Mouse (Mus musculus) embryo, embryonic 11.5 days (tissue): Measurements from ENCODE around the gene Olfr448.

ENCODE experiments used
- DNase-seq: peaks from one replicate; pipeline ENCODE4 v3.0.0-alpha.2; 2012; ENCODE audit warnings: low read depth, low spot score

The Olfr448 gene

GRCm38 (mm10) chr6:42890141-42890540 lies at the start of gene Olfr448:
TSS of gene Olfr448 (plus strand) at chr6:42890441.
- no peak for DNase-seq

DNA sequence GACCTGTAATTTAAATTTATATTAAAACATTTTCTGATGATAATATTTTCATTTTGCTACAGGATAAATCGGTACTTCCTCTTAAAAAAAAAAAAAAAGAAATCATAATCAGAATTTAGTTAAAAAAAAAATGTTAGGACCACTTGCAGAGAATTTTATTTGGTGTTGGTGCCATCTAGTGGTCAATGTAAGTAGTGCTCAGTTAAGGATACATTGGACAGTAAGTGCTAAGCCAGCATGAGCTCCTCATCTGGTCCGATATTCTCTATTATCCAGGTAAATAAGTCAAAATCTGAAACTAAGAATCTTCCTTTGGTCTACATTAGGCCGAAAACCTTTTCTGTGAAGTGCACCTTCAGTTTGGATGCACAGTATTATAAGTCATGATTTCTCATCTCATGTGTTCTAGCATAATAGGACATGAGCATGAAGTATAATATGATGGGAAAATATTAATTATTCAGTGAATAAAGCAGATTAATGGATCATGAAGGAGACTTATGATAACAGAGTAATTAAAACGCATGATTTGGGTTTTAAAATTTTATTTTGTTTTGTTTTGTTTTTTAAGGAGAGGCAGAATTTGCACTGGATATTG lies 29.9 kb upstream of the Olfr448 start:
- DNase-seq: peak; percentile 57

DNA sequence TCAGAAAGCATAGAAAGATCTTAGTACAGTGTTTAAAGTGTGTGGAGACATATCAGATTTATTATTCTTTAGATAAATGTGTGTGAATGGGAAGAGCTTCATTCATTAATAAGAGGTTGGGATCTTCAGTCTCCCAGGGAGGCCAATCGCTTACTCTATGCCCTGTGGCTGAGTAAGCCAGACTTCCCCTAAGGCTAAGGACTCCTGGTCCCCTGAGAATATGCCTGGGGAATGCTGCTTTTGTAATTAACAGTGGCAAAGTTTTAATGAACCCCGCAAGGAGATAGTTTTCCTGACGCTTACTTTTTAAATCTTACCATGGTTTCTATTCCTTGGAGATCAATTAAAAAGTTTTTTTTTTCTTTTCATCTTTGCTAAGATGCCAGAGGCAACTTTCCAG lies 20.5 kb upstream of the Olfr448 start:
- DNase-seq: no peak

DNA sequence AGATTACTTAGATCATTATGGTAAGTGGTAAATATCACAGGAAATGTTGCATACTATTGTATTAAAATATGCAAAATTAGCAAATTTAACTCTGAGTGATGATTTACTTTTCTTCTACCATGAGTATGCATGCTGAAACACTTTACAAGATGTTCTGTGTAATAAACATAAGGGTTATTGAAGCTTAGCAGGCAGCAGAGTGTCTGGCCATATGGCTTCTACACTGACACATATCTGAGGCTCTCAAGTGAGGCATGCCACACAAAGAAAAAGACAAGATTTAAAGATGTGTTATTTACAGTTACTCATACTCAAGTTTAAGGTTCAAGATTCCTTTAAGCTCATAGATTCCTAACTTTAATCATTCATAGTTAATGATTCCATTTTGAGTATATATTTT lies 13.9 kb upstream of the Olfr448 start:
- no peak for DNase-seq

- no peak for DNase-seq
Measured at GRCm38 (mm10) chr6:42900345-42900744, 10.1 kb downstream of the Olfr448 start.

GRCm38 (mm10) chr6:42908578-42908977 lies 18.3 kb downstream of the Olfr448 start, which contains the start of gene Olfr447:
TSS of gene Olfr447 (plus strand) at chr6:42908878.
- no peak for DNase-seq

DNA sequence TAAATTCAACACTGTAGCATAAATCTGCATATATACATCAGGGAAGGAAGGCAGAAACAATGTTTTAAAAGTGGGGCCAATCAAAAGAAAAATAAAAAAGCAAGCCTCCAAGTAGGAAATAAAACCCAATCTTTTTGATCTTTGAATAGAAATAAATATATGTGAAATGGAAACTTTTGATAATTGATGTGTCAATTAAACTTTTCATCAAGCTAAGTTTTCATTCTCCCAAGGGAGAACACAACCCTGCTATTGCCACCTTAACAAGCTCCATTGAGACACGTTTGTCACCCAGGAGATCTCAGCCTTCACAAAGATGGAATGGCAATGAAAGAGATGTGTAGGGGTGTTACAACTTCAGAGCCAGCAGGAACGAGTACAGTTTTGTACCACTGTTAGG lies 30.8 kb downstream of the Olfr448 start, which contains the start of gene Olfr446:
Olfr446 (plus strand) TSS at position 301 of the 400 bp plus-strand sequence.
- DNase-seq: no peak
